Mouse (Mus musculus): ENCODE results near the gene Hist1h2bf. TPM values are rescaled to one million over a fixed set of nuclear protein-coding genes. Genes with fewer than 3 reads are reported as not detected.
A peak's percentile ranks its signal among the peaks of the same experiment; 100 is the strongest.
"Not testable (repeated sequence)": the region's sequence is repeated elsewhere in the genome, so short reads cannot be mapped to it uniquely, and the experiment has no call there.

The Hist1h2bf gene
- polyA plus RNA-seq, 1 experiment from 2014 or later = 4.5 TPM

DNA sequence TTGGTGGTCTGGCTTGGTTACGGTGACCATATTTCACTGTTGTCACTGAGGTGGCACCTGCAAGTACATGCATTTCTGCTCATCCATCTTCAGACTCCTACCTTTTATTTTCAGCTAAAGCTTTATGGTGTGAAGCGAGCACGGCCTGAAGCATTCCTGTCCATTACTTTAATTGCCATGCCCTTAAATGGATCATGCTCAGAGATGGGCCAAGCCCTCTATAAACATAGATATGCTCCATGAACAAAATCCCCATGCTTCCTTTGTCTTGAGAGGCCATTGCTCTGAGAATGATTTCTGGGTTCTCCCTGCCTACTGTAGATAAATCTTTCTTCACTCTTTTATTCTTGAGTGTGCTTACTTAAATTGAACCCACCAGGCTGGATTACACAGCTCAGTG is 30.5 kb upstream of the Hist1h2bf start:
- ATAC-seq = no peak
- H3K9ac ChIP-seq (replicated peaks) = no peak overlapping the region
- H3K4me1 ChIP-seq (replicated peaks) = no peaks in the 10 kb centered on the region
- WGBS = 94% methylated on average over 3 of the region's 3 CpGs
- no peaks in the 10 kb centered on the region for H3K27me3 ChIP-seq
- no peak overlapping the region for H3K4me3 ChIP-seq (replicated peaks)
- H3K9me3 ChIP-seq = no peaks in the 10 kb centered on the region
- H3K27ac ChIP-seq = no peak overlapping the region
- H3K4me2 ChIP-seq (replicated peaks) = no peak overlapping the region
- H3K36me3 ChIP-seq = no peaks in the 10 kb centered on the region

DNA sequence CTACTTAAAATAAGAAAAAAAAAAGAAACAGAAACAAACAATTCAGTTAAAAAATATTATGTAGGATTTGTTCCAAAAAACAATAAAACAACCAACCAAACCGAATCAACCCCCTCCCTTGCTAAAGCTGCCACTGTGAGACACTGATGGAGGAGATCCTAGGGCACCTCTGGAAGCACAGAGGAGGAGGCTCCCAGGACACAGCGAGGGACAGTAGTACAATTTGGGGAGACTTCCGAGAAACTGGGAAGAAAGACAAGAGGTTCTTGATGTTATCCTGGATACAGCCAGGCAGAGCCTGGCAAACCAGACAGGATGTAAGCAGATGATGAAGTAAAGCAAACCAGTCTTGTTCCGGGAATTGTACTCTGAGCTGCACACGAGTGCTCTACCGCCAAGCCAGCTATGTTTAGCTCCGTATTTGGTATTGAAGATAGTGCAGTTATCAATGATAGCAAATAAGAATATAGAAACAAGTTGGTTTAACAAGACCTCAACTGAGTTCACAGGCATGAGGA is 29.2 kb upstream of the Hist1h2bf start:
- 87% methylated on average over 7 of the region's 7 CpGs for WGBS
- H3K4me2 ChIP-seq (replicated peaks) = no peak overlapping the region
- H3K4me1 ChIP-seq (replicated peaks) = no peaks in the 10 kb centered on the region
- H3K9me3 ChIP-seq = no peaks in the 10 kb centered on the region
- no peaks in the 10 kb centered on the region for H3K27me3 ChIP-seq
- no peak overlapping the region for H3K4me3 ChIP-seq (replicated peaks)
- no peak for ATAC-seq
- H3K27ac ChIP-seq = no peak overlapping the region
- H3K9ac ChIP-seq (replicated peaks) = no peak overlapping the region
- H3K36me3 ChIP-seq = no peaks in the 10 kb centered on the region

DNA sequence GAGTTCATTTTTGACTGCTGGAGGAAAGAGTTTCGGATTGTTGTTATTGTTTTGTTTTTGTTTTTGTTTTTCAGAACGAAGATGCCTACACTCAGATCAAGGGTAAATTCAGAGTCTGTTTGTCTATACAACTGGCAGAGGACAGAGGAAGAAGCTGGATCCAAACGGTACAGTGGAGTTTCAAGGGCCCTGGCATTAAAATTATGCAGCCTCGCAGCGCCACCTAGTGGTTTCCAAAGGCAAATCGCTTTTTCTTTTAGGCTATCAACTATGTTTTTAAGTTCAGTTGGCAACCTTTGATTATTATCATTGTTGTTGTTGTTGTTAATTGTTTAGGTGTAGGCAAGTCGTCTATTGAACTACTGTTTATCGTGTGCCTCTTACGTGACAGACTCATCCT is 24.0 kb upstream of the Hist1h2bf start:
- Histone ChIP-seq H3K4me3 (replicated peaks) (no peak overlapping the region), H3K4me2 (replicated peaks) (no peak overlapping the region), H3K4me1 (replicated peaks) (no peaks in the 10 kb centered on the region), H3K27me3 (no peaks in the 10 kb centered on the region), H3K9ac (replicated peaks) (no peak overlapping the region), H3K27ac (no peak overlapping the region), H3K36me3 (no peaks in the 10 kb centered on the region), H3K9me3 (no peaks in the 10 kb centered on the region)
- 8% methylated on average over 9 of the region's 9 CpGs for WGBS
- no peak for ATAC-seq

DNA sequence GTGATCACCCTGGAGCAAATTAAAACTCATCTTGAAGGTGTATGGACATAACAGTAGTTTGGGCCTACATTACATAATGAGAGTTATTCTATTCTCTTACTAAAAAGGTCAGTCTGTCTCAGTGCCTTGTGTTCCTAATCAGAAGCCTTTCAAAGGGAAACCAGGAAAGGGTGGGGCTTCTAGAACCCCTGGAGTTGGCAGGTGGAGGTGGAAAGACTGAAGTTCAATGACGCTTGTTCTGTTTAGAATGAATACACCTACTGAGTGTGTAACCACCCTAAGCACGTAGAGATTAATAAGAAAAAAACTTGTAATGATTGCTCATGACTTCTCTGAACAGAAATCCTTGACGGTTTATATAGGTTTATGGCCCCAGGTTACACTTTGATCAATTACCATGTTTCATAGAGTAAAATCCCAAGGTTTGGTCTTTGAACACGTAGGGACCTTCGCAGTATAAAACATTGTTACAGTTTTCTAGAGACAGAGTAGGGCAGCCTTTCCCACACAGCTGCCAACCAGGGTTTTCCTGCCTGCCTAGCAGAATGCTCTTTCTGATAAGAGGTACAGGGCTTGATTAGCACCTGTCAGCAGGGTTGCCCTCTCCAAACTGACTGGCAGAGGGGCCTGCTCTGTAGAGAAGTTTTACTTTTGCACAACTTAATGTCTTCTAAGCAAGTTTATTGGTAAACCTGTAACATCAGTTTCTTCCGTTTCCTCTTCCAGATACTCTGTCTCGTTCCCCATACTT is 21.8 kb upstream of the Hist1h2bf start:
- no peak for ATAC-seq
- H3K9me3 ChIP-seq = no peaks in the 10 kb centered on the region; the same call in 1 of the 2 replicates
- H3K4me1 ChIP-seq (replicated peaks) = no peaks in the 10 kb centered on the region
- H3K27ac ChIP-seq = no peak overlapping the region
- H3K4me2 ChIP-seq (replicated peaks) = no peak overlapping the region
- H3K4me3 ChIP-seq (replicated peaks) = no peak overlapping the region
- no peak overlapping the region for H3K9ac ChIP-seq (replicated peaks)
- WGBS = 85% methylated on average over 7 of the region's 7 CpGs
- H3K36me3 ChIP-seq = no peaks in the 10 kb centered on the region
- H3K27me3 ChIP-seq = no peaks in the 10 kb centered on the region

DNA sequence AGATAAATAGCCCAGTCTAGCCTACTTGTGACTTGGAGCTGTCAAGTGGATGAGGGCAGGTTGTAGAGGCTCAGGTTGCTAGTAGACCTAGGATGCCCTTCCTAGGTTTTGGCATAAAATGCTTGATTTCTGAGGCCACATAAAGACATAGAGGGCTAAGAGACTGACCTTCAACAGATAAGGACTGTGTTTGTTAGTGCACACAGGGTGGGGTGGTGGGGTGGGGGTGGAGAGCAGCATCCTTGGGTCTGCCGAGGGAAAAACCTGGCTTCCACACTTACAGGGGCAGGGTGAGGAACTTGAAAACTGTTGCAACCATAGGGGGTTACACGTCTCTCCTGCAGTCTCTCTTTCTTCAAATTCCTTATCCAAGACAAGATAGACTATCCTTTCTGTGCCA is 21.2 kb upstream of the Hist1h2bf start:
- no peak overlapping the region for H3K4me3 ChIP-seq (replicated peaks)
- no peak overlapping the region for H3K27ac ChIP-seq
- H3K4me1 ChIP-seq (replicated peaks) = no peaks in the 10 kb centered on the region
- H3K4me2 ChIP-seq (replicated peaks) = no peak overlapping the region
- no peak overlapping the region for H3K9ac ChIP-seq (replicated peaks)
- WGBS = 92% methylated on average over 2 of the region's 2 CpGs
- H3K9me3 ChIP-seq = no peaks in the 10 kb centered on the region; the same call in 1 of the 2 replicates
- H3K27me3 ChIP-seq = no peaks in the 10 kb centered on the region
- no peak for ATAC-seq
- H3K36me3 ChIP-seq = no peaks in the 10 kb centered on the region

DNA sequence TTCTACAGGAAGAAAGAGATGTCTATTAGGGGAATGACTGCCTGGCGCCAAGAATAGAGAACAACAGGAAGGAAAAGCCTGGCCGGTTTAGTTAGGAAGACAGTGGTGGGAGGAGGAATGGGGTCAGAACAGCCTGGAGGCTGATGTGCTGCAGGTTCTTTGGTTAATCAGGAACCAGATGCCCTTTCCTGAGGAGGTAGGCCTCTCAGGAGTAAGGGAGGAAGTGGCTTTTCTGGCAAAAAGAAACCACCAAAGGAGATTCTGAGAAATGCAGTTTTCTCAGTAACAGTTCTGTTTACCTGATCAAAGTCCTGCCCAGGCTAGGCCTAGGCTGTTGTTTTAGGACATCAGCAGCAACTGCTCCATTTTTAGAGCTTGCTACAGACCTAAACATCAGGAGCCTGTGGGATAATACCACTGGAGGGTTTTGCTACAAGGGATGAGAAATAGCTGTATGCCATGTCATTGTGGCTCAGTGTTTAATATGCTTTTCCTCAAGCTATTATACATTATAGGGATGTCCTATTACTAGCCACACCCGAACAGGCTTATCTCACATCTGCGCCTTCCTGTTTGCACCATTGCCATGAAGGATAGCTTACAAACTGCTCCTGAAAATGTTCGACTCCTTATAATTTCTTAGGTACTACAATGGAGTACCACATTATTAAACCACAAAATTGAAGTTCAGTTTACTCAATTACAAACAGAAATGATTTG is 19.2 kb upstream of the Hist1h2bf start:
- no peak overlapping the region for H3K4me2 ChIP-seq (replicated peaks)
- H3K9ac ChIP-seq (replicated peaks) = no peak overlapping the region
- H3K4me3 ChIP-seq (replicated peaks) = no peak overlapping the region
- no peaks in the 10 kb centered on the region for H3K36me3 ChIP-seq
- H3K9me3 ChIP-seq = no peaks in the 10 kb centered on the region; the same call in 1 of the 2 replicates
- no peaks in the 10 kb centered on the region for H3K27me3 ChIP-seq
- no peak for ATAC-seq
- no peaks in the 10 kb centered on the region for H3K4me1 ChIP-seq (replicated peaks)
- no peak overlapping the region for H3K27ac ChIP-seq
- WGBS = 87% methylated on average over 5 of the region's 5 CpGs

DNA sequence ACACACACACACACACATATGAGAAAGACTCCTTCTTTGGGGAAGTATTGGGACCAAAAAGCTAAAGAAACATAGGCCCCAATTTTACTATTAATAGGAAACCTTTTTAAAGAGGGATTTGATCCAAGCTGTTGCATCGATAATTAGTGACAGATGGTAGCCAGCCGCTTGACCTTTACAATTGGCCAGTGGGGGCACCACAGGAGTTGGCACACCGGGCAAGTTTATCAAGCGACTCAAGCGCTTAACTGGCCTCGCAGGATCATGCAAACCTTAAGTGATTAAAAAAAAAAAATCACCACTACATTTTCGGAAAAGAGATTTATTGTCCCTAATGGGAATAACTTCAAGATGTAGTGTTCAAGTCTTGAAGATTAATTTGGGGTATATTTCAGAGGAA is 18.6 kb upstream of the Hist1h2bf start:
- 89% methylated on average over 7 of the region's 7 CpGs for WGBS
- Histone ChIP-seq H3K4me2 (replicated peaks) (no peak overlapping the region), H3K27me3 (no peaks in the 10 kb centered on the region), H3K36me3 (no peaks in the 10 kb centered on the region), H3K4me3 (replicated peaks) (no peak overlapping the region), H3K9me3 (no peaks in the 10 kb centered on the region; the same call in 1 of the 2 replicates), H3K27ac (no peak overlapping the region), H3K9ac (replicated peaks) (no peak overlapping the region), H3K4me1 (replicated peaks) (no peaks in the 10 kb centered on the region)
- ATAC-seq = no peak

DNA sequence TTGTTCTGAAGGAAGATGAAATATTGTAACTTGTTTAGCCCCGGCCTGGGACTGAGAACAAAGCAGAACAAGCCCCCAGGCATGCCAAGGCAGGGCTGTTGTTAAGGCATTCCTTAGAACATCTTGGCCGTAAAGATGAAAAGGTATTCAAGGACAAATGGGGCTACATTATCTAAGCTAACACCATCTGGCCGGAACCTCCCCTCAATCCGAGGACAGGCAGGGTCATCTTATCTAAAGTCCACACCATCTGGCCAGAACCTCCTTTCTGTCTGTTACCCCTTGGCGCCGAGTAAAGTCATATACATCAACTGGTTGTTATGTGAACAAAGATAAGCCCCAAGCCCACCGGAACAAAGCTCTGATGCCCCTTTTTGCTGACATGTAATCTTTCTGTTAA is 17.9 kb upstream of the Hist1h2bf start:
- 91% methylated on average over 7 of the region's 7 CpGs for WGBS
- not testable (repeated sequence) for ATAC-seq; H3K27me3 ChIP-seq; H3K4me3 ChIP-seq (replicated peaks); H3K9me3 ChIP-seq; H3K4me2 ChIP-seq (replicated peaks); H3K27ac ChIP-seq; H3K9ac ChIP-seq (replicated peaks); H3K36me3 ChIP-seq; H3K4me1 ChIP-seq (replicated peaks)

DNA sequence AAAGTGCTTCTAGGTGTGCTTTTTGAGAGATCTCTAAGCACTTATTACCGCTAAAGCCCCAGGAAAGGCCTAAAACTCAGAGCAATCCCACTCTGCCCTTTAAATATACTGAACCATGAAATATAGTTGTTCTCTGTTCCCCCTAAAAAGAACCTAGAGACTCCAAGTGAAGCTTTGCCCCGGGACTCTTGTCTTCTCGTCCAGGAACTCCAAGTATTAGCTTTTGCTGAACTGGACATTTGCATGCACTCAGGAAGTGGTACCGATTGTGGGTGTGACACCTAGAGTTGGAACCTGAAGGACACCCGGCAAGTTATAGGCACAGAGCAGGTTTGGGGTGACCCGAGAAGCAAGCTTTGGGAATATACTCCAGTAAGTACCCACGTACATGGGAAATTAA is 17.2 kb upstream of the Hist1h2bf start:
- no peak for ATAC-seq
- Histone ChIP-seq H3K9ac (replicated peaks) (no peak overlapping the region), H3K27ac (no peak overlapping the region), H3K27me3 (no peaks in the 10 kb centered on the region), H3K9me3 (no peaks in the 10 kb centered on the region; the same call in 1 of the 2 replicates), H3K36me3 (no peaks in the 10 kb centered on the region), H3K4me2 (replicated peaks) (no peak overlapping the region), H3K4me3 (replicated peaks) (no peak overlapping the region), H3K4me1 (replicated peaks) (peaks cover 10% of the 10 kb centered on the region)
- WGBS = 92% methylated on average over 7 of the region's 7 CpGs

DNA sequence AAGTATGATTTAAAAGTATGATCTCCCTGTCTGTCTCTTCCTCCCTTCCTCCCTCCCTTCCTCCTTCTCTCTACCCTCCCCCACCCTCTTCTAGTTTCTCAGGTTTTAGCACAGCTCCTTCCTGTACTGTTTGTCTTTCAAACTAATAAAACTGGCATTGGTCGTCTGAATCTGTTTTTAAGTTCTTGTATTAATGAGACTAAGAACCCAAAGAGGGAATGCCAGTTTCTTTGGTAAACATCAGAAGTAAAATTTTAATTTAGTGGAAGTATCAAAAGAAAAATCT is 12.9 kb upstream of the Hist1h2bf start:
- Histone ChIP-seq H3K4me3 (replicated peaks) (peak overlapping the region; percentile 50), H3K4me2 (replicated peaks) (peak overlapping the region; percentile 85), H3K4me1 (replicated peaks) (peaks cover 38% of the 10 kb centered on the region), H3K27ac (peak overlapping the region; percentile 80), H3K27me3 (no peaks in the 10 kb centered on the region), H3K36me3 (no peaks in the 10 kb centered on the region), H3K9me3 (no peaks in the 10 kb centered on the region; the same call in 1 of the 2 replicates), H3K9ac (replicated peaks) (peak overlapping the region; percentile 52)
- 7% methylated on average over 1 of the region's 1 CpGs for WGBS
- no peak for ATAC-seq

DNA sequence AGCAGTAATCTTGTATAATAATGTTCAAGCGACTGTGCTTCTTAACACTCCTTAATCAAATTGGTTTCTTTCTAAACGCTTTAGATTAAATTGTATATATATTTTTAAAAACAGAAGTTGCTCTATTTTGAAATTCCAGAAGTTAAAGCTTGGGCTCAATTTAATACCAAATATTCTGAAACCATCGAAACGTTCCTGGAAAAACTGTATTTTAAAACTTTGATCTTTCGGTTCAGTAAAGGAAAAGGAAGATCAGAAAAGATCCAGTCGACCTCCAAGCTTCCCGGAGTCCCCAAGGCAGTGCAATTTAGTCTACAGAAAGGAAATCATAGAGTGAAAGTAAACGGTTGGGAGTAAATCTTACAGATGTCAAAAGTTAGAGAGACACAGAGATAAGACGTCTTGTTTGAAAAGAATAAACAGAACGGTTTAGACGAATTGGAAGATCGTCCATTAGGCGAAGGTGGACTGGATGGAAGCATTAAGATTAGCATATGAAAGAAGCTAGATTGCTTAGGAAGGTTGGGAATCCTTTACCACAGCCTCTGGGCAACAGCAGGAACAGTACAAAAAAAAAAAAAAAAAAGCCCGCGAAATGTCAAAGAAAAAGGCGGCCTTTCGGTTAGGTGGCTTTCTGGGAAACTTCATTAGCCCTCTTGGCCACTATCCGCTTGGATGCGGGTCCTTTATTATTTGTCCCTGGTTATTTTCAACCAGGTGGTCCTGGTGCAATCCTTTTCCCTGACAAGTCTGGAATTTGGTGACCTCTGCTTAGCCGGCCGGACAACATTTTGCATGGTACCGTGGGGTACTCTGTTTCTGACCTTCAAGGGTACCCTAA is 12.3 kb upstream of the Hist1h2bf start:
- no peaks in the 10 kb centered on the region for H3K9me3 ChIP-seq
- no peaks in the 10 kb centered on the region for H3K27me3 ChIP-seq
- H3K4me3 ChIP-seq (replicated peaks) = peak overlapping the region; percentile 50
- WGBS = 2% methylated on average over 22 of the region's 22 CpGs
- H3K4me2 ChIP-seq (replicated peaks) = peak overlapping the region; percentile 85
- H3K27ac ChIP-seq = peak overlapping the region; percentile 95
- no peaks in the 10 kb centered on the region for H3K36me3 ChIP-seq
- peak overlapping the region; percentile 52 for H3K9ac ChIP-seq (replicated peaks)
- ATAC-seq = no peak
- H3K4me1 ChIP-seq (replicated peaks) = peaks cover 43% of the 10 kb centered on the region

All from midbrain, embryonic 13.5 days (tissue).